Mouse (Mus musculus) midbrain, embryonic 16.5 days (tissue): ENCODE measurements at regions not wholly inside any gene's neighbourhood (a gene's known extent, or its start where the extent isn't known, plus 50 kb on each side); places are given as distances from the start of the nearest gene placed in this dataset.

Source experiments
- ATAC-seq: fragments of 200-750 bp; cut with Nextera tagmentation; 2 replicates; pipeline ENCODE4 v1.8.0; 2017; ENCODE audit warnings: moderate TSS enrichment
- H3K27ac ChIP-seq: fragments of 300-500 bp; sonication (generic); 2 replicates; pipeline ENCODE4 v1.5.1; 2014; ENCODE audit warnings: mild to moderate bottlenecking, low read length, mixed read lengths
- H3K27me3 ChIP-seq: fragments of 300-500 bp; sonication (generic); 2 replicates; pipeline ENCODE4 v1.6.1; 2014; ENCODE audit warnings: low read depth, low read length, mixed read lengths; ENCODE audit not compliant: control insufficient read depth, insufficient read depth
- H3K36me3 ChIP-seq: fragments of 300-500 bp; sonication (generic); 2 replicates; pipeline ENCODE4 v1.6.1; 2014; ENCODE audit warnings: mild to moderate bottlenecking, low read length, moderate library complexity, mixed read lengths; ENCODE audit not compliant: control insufficient read depth, insufficient read depth
- H3K4me1 ChIP-seq: fragments of 300-500 bp; sonication (generic); 2 replicates; pipeline ENCODE4 v1.6.1; 2014; ENCODE audit warnings: mild to moderate bottlenecking, low read length, mixed read lengths; ENCODE audit not compliant: control insufficient read depth, insufficient read depth
- H3K4me2 ChIP-seq: fragments of 300-500 bp; sonication (generic); 2 replicates; pipeline ENCODE4 v1.6.1; 2014; ENCODE audit warnings: mild to moderate bottlenecking, low read length, mixed read lengths
- H3K4me3 ChIP-seq: fragments of 300-500 bp; sonication (generic); 2 replicates; pipeline ENCODE4 v1.5.1; 2014; ENCODE audit warnings: low read depth, mild to moderate bottlenecking, low read length, moderate library complexity, mixed read lengths
- H3K9ac ChIP-seq: fragments of 300-500 bp; sonication (generic); 2 replicates; pipeline ENCODE4 v1.6.1; 2014; ENCODE audit warnings: low read depth, low read length, mixed read lengths
- H3K9me3 ChIP-seq: fragments of 300-500 bp; sonication (generic); replicated peaks from 2 replicates; pipeline ENCODE4 v1.6.1; 2014; ENCODE audit warnings: mild to moderate bottlenecking, low read length, mixed read lengths; ENCODE audit not compliant: control insufficient read depth, poor library complexity, severe bottlenecking
- WGBS: fragments of 180-500 bp; shearing (Covaris S2); extraction: QIAGEN DNeasy Blood & Tissue Kit; methylation state at CpG from one replicate; pipeline ENCODE4 v1.1.7; 2014; 5-methylcytosine and 5-hydroxymethylcytosine counted together

DNA sequence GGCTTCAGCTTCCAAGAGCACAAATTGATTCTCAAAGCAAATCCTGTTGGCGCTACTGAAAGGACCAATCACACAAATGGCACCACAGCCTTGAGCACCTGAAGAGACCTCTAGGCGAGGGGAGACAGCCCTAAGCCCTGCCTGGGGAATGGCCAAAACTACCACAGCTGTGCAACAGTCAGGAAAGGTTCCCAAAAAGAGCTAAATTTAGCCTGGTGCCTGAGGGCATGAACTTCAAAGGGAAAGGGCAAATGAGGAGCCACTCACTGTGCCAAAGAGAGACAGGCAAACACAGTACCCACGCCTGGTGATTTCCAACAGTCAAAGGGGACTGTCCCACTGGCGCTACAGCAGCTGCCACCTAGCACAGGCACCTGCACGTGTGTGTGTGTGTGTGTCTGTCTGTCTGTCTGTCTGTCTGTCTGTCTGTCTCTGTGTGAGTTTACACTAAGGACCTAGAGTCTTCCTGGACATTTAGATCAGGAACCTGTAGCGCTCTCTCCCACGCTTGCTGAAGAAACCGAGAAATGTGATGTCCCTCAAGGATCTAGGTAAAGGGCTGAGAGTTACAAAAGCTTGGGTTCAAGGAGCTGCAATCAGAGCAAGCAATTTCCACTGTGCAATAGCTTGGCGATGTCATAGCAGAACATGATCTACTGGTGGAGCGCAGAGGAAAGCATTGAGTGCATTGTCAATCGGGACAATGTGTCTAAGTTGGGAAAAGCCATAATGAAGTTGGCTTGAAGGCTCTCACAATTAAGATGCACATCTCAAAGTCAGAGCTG is 90.8 kb upstream of the Teddm2 start:
- Histone ChIP-seq H3K9me3 (peaks cover 2% of the 10 kb centered on the region; the same call in 1 of the 2 replicates), H3K4me1 (no peaks in the 10 kb centered on the region), H3K9ac (no peak overlapping the region), H3K4me2 (no peak overlapping the region), H3K27ac (no peak overlapping the region), H3K36me3 (no peaks in the 10 kb centered on the region), H3K4me3 (no peak overlapping the region), H3K27me3 (no peaks in the 10 kb centered on the region)
- 85% methylated on average over 11 of the region's 11 CpGs for WGBS
- ATAC-seq, result no peak

DNA sequence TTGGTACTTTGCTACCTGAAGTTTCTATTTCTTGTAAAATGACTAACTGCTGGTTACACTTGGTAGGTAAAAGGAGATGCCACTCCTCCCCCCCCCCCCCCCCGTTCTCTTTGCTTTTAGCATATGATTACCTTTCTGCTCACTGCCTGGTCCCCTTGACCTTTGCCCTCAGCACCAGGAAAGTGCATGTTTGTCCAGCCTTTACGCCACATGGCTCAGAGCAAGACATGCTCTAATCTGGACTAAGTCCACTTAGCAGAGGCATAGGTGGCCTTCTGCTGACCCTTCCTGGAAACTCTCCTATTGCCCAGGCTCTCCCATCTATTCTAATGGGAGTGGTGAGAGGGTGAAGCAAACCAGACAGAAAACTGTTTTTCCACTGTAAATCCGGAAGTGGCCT is 92.4 kb upstream of the Teddm2 start:
- Histone ChIP-seq H3K4me3 (no peak overlapping the region), H3K4me1 (no peaks in the 10 kb centered on the region), H3K9me3 (peaks cover 2% of the 10 kb centered on the region; the same call in 1 of the 2 replicates), H3K36me3 (no peaks in the 10 kb centered on the region), H3K27me3 (no peaks in the 10 kb centered on the region), H3K4me2 (no peak overlapping the region), H3K27ac (no peak overlapping the region), H3K9ac (no peak overlapping the region)
- 80% methylated on average over 2 of the region's 3 CpGs for WGBS
- ATAC-seq, result no peak

DNA sequence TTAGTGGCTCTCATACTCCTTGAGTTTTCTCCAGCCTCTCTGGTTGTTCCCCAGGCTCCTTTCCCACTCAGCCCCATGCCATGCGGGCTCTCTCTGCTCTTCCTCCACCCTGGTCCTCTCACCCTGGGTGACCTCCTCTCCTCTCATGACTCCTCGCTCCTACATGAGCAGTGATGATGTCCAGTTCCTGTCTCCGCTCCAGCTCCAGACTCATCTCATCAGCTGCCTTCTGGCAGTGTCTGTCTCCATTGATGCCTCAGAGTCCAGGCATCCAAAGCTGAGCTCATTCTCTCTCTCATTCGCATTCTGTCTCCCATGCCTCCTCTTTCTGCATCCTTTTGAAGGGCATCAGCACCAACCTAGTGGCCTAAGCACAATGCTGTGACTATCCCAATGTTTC is 94.8 kb upstream of the Teddm2 start:
- H3K27ac ChIP-seq, result no peak overlapping the region
- no peak overlapping the region for H3K9ac ChIP-seq
- H3K4me3 ChIP-seq, result no peak overlapping the region
- H3K9me3 ChIP-seq, result peaks cover 1% of the 10 kb centered on the region; the same call in 1 of the 2 replicates
- H3K27me3 ChIP-seq, result no peaks in the 10 kb centered on the region
- ATAC-seq, result no peak
- WGBS, result 94% methylated on average over 4 of the region's 4 CpGs
- no peak overlapping the region for H3K4me2 ChIP-seq
- no peaks in the 10 kb centered on the region for H3K36me3 ChIP-seq
- H3K4me1 ChIP-seq, result no peaks in the 10 kb centered on the region

DNA sequence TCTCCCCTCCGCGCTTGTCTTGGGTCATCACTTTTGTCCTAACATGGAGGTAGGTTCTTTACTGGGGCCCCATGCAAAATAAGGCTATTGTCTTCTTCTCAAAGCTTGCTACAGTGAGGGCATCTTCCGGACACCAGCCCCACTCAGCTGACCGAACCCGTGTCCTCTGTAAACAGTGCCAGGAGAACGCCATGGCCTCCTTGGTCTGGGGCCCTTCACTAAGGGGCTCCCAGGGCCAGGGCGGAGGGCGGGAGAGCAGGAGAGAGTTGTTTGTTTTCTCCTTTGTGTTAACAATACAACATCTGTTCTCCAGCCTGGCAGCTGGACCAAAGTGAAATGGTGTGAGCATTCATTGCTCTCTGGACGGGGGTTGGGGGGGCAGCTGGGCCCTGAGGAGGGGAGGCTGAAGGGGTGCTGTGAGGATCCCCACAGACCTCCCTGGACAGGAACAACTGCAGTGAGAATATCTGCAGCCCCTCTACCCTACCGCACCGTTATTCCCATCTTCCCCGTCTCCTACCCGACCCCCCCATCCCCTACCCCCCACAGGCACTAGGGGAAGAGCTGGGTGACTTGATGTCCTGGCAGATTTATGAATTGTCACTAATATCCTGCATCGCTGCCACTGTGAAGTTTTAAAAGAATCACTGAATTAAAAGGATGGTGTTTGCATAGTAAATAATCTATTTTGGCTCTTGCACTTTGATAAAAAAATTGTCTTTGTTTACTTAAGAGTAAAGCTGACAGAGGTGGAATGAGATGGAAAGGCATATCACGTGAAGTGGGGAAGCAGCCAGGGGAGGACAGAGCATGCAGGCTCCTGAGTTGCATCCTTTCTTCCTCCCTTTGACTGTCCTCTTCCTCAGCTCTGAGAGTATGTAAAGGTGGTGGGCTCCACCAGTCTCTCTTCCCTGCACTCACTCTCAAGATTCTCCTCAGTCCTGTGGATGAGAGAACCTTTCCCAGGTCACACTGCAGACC is 97.5 kb upstream of the Teddm2 start:
- H3K4me1 ChIP-seq, result no peaks in the 10 kb centered on the region
- ATAC-seq, result no peak
- no peaks in the 10 kb centered on the region for H3K9me3 ChIP-seq
- H3K27me3 ChIP-seq, result no peaks in the 10 kb centered on the region
- H3K27ac ChIP-seq, result no peak overlapping the region
- H3K4me2 ChIP-seq, result no peak overlapping the region
- no peaks in the 10 kb centered on the region for H3K36me3 ChIP-seq
- WGBS, result 68% methylated on average over 15 of the region's 15 CpGs
- H3K9ac ChIP-seq, result no peak overlapping the region
- H3K4me3 ChIP-seq, result no peak overlapping the region

DNA sequence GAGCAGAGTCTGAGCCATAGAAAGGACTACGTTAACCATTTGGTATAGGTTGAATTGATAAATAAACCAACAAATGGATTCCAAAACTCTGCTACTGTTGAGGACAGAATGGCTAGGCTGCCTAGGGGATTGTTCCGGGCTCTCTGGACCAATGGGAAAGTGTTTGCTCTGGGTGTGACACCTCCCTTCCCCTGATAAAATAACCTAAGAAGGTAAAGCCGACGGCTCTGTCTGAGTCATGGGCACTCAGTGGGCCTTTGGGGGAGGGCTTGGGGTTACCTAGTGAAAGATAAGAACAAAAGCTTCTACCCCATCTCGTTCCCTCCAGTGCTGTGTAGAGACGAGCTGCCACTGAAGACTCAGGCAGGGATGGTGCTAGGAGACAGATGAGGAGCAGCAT is 99.7 kb upstream of the Teddm2 start:
- no peaks in the 10 kb centered on the region for H3K4me1 ChIP-seq
- no peak overlapping the region for H3K4me3 ChIP-seq
- 80% methylated on average over 6 of the region's 6 CpGs for WGBS
- no peaks in the 10 kb centered on the region for H3K36me3 ChIP-seq
- H3K27me3 ChIP-seq, result no peaks in the 10 kb centered on the region
- no peak for ATAC-seq
- H3K9ac ChIP-seq, result no peak overlapping the region
- H3K4me2 ChIP-seq, result no peak overlapping the region
- H3K27ac ChIP-seq, result no peak overlapping the region
- H3K9me3 ChIP-seq, result no peaks in the 10 kb centered on the region

DNA sequence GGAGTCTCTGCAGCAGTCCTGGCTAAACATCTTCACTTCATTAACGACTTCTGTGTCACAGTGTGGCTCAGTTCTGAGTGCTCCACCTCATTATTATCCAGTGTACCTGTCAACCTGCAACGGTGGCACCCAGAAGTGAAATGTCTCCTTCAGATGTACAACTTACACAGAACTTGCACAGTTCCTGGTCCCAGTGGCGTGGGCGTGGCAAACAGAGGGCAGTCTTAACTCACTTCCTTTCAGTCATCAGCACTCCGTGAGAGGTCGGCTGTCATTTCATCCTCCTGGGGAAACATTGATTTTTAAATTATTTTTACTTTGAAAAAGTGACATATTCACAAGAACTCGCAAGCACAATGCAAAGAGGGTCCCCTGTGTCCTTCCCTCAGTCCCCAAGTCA is 103.6 kb upstream of the Teddm2 start:
- Histone ChIP-seq H3K4me2 (no peak overlapping the region), H3K27me3 (no peaks in the 10 kb centered on the region), H3K4me1 (no peaks in the 10 kb centered on the region), H3K36me3 (no peaks in the 10 kb centered on the region), H3K4me3 (no peak overlapping the region), H3K27ac (no peak overlapping the region), H3K9me3 (no peaks in the 10 kb centered on the region), H3K9ac (no peak overlapping the region)
- ATAC-seq, result no peak
- 85% methylated on average over 7 of the region's 7 CpGs for WGBS

DNA sequence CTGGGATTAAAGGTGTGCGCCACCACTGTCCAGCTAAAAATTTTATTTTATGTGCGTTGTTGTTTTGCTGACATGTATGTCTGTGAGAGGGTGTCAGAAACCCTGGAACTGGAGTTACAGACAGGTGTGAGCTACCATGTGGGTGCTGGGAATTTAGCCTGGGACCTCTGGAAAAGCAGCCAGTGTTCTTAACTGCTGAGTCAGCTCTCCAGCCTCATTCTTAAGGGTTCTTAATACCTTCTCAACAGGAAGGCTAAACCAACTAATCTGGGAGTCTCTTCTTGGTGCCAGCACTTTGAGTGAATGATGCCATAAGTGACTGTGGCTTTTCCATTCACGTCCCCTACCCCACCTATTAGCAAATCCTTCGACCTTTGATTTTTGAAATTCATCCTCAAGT is 104.6 kb upstream of the Teddm2 start:
- no peak overlapping the region for H3K9ac ChIP-seq
- 92% methylated on average over 4 of the region's 4 CpGs for whole genome bisulfite sequencing
- H3K9me3 ChIP-seq, result no peaks in the 10 kb centered on the region
- no peak overlapping the region for H3K4me3 ChIP-seq
- no peak overlapping the region for H3K4me2 ChIP-seq
- H3K27ac ChIP-seq, result no peak overlapping the region
- H3K36me3 ChIP-seq, result no peaks in the 10 kb centered on the region
- no peaks in the 10 kb centered on the region for H3K4me1 ChIP-seq
- no peak for ATAC-seq
- H3K27me3 ChIP-seq, result no peaks in the 10 kb centered on the region

DNA sequence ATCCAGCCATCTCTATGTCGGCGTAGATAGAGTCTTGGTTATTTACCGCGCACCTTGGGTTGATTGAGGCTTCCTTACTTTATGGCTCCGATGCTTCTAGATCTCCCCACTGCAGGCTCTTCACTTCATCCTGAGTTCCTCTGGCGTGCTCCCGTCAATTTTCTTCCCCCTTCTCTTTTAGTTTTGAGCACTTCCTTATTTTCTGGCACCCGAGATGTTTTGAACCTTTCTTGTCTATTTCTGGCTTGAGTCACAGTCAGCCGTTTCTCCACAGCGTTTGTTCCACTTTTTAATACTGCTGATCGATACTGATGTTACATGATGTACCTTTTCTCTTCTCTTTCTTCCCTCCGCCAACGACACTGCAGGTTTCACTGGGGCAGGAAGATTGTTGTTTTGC is 106.0 kb upstream of the Teddm2 start:
- H3K27me3 ChIP-seq, result no peaks in the 10 kb centered on the region

DNA sequence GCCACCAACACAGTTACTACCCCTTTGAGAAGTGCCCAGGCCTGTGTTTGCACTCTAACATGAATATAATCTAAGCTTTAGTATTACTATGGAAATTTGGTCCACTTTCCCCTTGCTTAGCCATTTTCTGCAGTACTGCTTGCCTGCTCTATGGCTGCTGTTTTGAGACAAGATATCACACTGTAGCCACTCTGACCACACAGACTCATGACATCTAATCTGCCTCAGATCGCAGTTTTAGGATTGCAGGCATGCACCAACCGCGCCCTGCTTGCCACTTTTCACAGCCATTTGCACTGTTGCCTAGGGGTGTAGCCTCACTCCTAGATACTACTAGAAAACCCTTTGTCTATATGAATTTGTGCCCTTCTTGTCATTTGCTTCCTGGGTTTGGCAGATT is 107.4 kb upstream of the Teddm2 start:
- WGBS, result 98% methylated on average over 3 of the region's 3 CpGs
- Histone ChIP-seq H3K9me3 (no peaks in the 10 kb centered on the region), H3K4me3 (no peak overlapping the region), H3K4me1 (no peaks in the 10 kb centered on the region), H3K4me2 (no peak overlapping the region), H3K27me3 (no peaks in the 10 kb centered on the region), H3K9ac (no peak overlapping the region), H3K27ac (no peak overlapping the region), H3K36me3 (no peaks in the 10 kb centered on the region)
- ATAC-seq, result no peak

More for the DNA sequence above, 106.0 kb upstream of the Teddm2 start:
- Histone ChIP-seq H3K27ac (no peak overlapping the region), H3K9ac (no peak overlapping the region), H3K4me1 (no peaks in the 10 kb centered on the region), H3K9me3 (no peaks in the 10 kb centered on the region), H3K4me3 (no peak overlapping the region), H3K36me3 (no peaks in the 10 kb centered on the region), H3K4me2 (no peak overlapping the region)
- WGBS, result 93% methylated on average over 13 of the region's 13 CpGs
- no peak for ATAC-seq
